Mouse (Mus musculus): ENCODE data around the gene Mettl23. TPM values are rescaled to one million over a fixed set of nuclear protein-coding genes. Genes with fewer than 3 reads are reported as not detected.

Gene Mettl23
- polyA plus RNA-seq (2016; fragmentation: Nextera tagmentation; extraction: Ambion mirVana), result 58.9 and 66.9 TPM in 2 replicates

- peaks cover 30% of the 10 kb centered on the region for H3K4me1 ChIP-seq
- under 1% methylated on average over 72 of the region's 72 CpGs for WGBS
Observed at GRCm38 (mm10) chr11:116843261-116844233, at the start of gene Mettl23, which contains the start of gene Jmjd6. Gene Mettl23 (plus strand): TSS chr11:116843278. Gene Jmjd6 (minus strand): TSS chr11:116843449.

GRCm38 (mm10) chr11:116799364-116799763, 43.7 kb upstream of the Mettl23 start:
- Histone ChIP-seq H3K27ac (no peak overlapping the region), H3K4me3 (no peak overlapping the region), H3K36me3 (no peaks in the 10 kb centered on the region), H3K9me3 (no peaks in the 10 kb centered on the region), H3K27me3 (ENCODE audit: insufficient read depth, poor library complexity, severe bottlenecking) (no peaks in the 10 kb centered on the region), H3K4me1 (0 out of 2 replicates have a peak, but pooled peaks cover 6% of the 10 kb centered on the region)
- WGBS, result 87% methylated on average over 5 of the region's 5 CpGs
- no peak for DNase-seq (ENCODE audit: low spot score)

More at GRCm38 (mm10) chr11:116843261-116844233, at the start of gene Mettl23, which contains the start of gene Jmjd6:
- peak within 1 kb of the TSS; percentile 96 for H3K27ac ChIP-seq
- H3K36me3 ChIP-seq, result peaks cover 54% of the 10 kb centered on the region
- H3K9me3 ChIP-seq, result no peaks in the 10 kb centered on the region
- H3K4me3 ChIP-seq, result peak within 1 kb of the TSS; percentile 73
- peak; percentile 99 for DNase-seq (ENCODE audit: low spot score)
- no peaks in the 10 kb centered on the region for H3K27me3 ChIP-seq (ENCODE audit: insufficient read depth, poor library complexity, severe bottlenecking)

DNA sequence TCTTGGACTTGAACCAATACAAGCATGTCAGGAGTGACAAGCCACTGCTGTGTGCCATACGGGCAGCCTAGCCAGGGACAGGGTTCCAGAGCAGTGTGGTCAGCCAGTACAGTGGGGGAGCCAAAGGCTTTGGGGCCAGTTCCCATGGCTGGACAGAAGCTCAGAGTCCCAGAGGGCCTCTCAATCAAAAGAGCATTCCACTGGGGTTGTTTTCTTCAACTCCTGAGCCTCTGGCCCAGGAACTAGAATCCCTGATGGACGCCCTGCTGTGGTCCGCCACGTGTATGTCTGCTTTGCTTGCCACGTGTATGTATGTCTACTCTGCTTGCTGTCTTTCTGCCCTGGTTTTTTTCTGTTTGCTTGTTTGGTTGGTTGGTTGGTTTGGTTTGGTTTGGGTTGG, 42.0 kb upstream of the Mettl23 start:
- Histone ChIP-seq H3K4me3 (no peak overlapping the region), H3K9me3 (no peaks in the 10 kb centered on the region), H3K27ac (no peak overlapping the region), H3K4me1 (0 out of 2 replicates have a peak, but pooled peaks cover 6% of the 10 kb centered on the region), H3K27me3 (ENCODE audit: insufficient read depth, poor library complexity, severe bottlenecking) (no peaks in the 10 kb centered on the region), H3K36me3 (no peaks in the 10 kb centered on the region)
- 70% methylated on average over 5 of the region's 5 CpGs for WGBS
- no peak for DNase-seq (ENCODE audit: low spot score)

- no peak overlapping the region for H3K4me3 ChIP-seq
- H3K9me3 ChIP-seq, result no peaks in the 10 kb centered on the region
- no peak overlapping the region for H3K27ac ChIP-seq
- WGBS, result 82% methylated on average over 5 of the region's 5 CpGs
- H3K4me1 ChIP-seq, result peaks cover 9% of the 10 kb centered on the region; the same call in 1 of the 2 replicates
- no peak for DNase-seq (ENCODE audit: low spot score)
- H3K36me3 ChIP-seq, result no peaks in the 10 kb centered on the region
- no peaks in the 10 kb centered on the region for H3K27me3 ChIP-seq (ENCODE audit: insufficient read depth, poor library complexity, severe bottlenecking)
Observed at GRCm38 (mm10) chr11:116802709-116803108, 40.4 kb upstream of the Mettl23 start.

DNA sequence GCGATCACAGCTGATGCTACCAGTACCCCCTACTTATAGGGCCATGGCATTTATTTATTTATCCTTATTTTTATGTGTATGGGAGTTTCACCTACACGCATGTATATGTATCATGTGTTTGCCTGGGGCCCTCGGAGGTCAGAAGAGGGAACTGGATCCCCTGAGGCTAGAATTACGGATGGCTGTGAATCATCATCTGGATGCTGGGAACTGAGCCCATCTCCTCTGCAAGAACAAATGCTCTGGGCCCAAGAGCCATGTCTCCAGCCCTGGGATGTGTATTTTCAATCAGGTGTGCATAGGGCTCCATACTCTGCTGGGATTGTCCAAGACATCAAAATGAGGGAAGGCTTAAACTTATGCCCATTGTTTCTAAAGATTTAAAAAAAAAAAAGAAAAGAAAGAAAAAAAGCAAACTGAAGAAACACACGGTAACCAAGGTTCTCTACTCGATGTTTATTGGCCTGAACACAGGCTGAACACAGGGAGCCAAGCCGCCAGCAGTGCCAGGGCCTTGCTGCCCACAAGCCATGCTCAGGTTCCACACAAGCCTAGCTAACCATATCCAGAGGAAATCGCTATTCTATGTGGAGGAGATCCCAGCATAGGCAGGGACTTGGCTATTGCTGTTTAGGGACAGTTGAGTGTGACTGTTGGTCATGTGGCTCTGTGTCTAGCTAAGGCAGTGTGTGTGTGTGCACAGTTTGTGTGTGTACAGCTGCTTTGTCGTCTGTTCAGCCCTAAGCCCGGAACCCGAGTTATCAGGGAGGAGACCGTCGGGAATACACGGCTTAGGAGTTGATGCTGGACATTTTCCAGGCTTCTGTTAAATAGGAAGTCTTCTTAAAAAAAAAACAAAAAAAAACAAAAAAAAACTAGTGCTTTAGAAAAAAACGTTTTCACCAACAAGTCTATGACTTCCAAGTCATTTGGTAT, 36.7 kb upstream of the Mettl23 start:
- no peak for DNase-seq (ENCODE audit: low spot score)
- H3K27me3 ChIP-seq (ENCODE audit: insufficient read depth, poor library complexity, severe bottlenecking), result peaks cover 12% of the 10 kb centered on the region
- peaks cover 21% of the 10 kb centered on the region for H3K4me1 ChIP-seq
- peaks cover 7% of the 10 kb centered on the region; the same call in 1 of the 2 replicates for H3K36me3 ChIP-seq
- peak overlapping the region; percentile 67; the same call in 1 of the 2 replicates for H3K27ac ChIP-seq
- WGBS, result 68% methylated on average over 15 of the region's 15 CpGs
- H3K4me3 ChIP-seq, result no peak overlapping the region
- no peaks in the 10 kb centered on the region for H3K9me3 ChIP-seq

GRCm38 (mm10) chr11:116807116-116807515, 36.0 kb upstream of the Mettl23 start:
- 59% methylated on average over 7 of the region's 7 CpGs for WGBS
- Histone ChIP-seq H3K27me3 (ENCODE audit: insufficient read depth, poor library complexity, severe bottlenecking) (peaks cover 12% of the 10 kb centered on the region), H3K36me3 (peaks cover 7% of the 10 kb centered on the region; the same call in 1 of the 2 replicates), H3K9me3 (no peaks in the 10 kb centered on the region), H3K4me3 (no peak overlapping the region), H3K4me1 (peaks cover 27% of the 10 kb centered on the region), H3K27ac (peak overlapping the region; percentile 76)
- no peak for DNase-seq (ENCODE audit: low spot score)

GRCm38 (mm10) chr11:116807526-116807925, 35.6 kb upstream of the Mettl23 start:
- Histone ChIP-seq H3K4me3 (no peak overlapping the region), H3K27me3 (ENCODE audit: insufficient read depth, poor library complexity, severe bottlenecking) (peaks cover 12% of the 10 kb centered on the region), H3K27ac (peak overlapping the region; percentile 76), H3K36me3 (peaks cover 7% of the 10 kb centered on the region; the same call in 1 of the 2 replicates), H3K9me3 (no peaks in the 10 kb centered on the region), H3K4me1 (peaks cover 31% of the 10 kb centered on the region)
- DNase-seq (ENCODE audit: low spot score), result no peak
- WGBS, result 67% methylated on average over 3 of the region's 3 CpGs

GRCm38 (mm10) chr11:116807938-116808606, 35.0 kb upstream of the Mettl23 start:
- H3K27ac ChIP-seq, result peak overlapping the region; percentile 76; the same call in 1 of the 2 replicates
- WGBS, result 26% methylated on average over 7 of the region's 7 CpGs

GRCm38 (mm10) chr11:116808811-116809395, 34.2 kb upstream of the Mettl23 start:
- H3K36me3 ChIP-seq, result peaks cover 7% of the 10 kb centered on the region; the same call in 1 of the 2 replicates
- no peak for DNase-seq (ENCODE audit: low spot score)
- peaks cover 12% of the 10 kb centered on the region for H3K27me3 ChIP-seq (ENCODE audit: insufficient read depth, poor library complexity, severe bottlenecking)
- H3K4me3 ChIP-seq, result no peak overlapping the region
- 70% methylated on average over 11 of the region's 11 CpGs for WGBS
- no peaks in the 10 kb centered on the region for H3K9me3 ChIP-seq
- H3K4me1 ChIP-seq, result peaks cover 45% of the 10 kb centered on the region
- H3K27ac ChIP-seq, result no peak overlapping the region

More at GRCm38 (mm10) chr11:116807938-116808606, 35.0 kb upstream of the Mettl23 start:
- peaks cover 7% of the 10 kb centered on the region; the same call in 1 of the 2 replicates for H3K36me3 ChIP-seq
- H3K27me3 ChIP-seq (ENCODE audit: insufficient read depth, poor library complexity, severe bottlenecking), result peaks cover 12% of the 10 kb centered on the region
- H3K4me3 ChIP-seq, result no peak overlapping the region
- H3K9me3 ChIP-seq, result no peaks in the 10 kb centered on the region
- DNase-seq (ENCODE audit: low spot score), result peak; percentile 93
- peaks cover 36% of the 10 kb centered on the region for H3K4me1 ChIP-seq

GRCm38 (mm10) chr11:116809520-116809919, 33.6 kb upstream of the Mettl23 start:
- WGBS, result 81% methylated on average over 8 of the region's 8 CpGs
- no peak for DNase-seq (ENCODE audit: low spot score)
- Histone ChIP-seq H3K27me3 (ENCODE audit: insufficient read depth, poor library complexity, severe bottlenecking) (peaks cover 12% of the 10 kb centered on the region), H3K4me1 (peaks cover 51% of the 10 kb centered on the region), H3K36me3 (peaks cover 7% of the 10 kb centered on the region; the same call in 1 of the 2 replicates), H3K9me3 (no peaks in the 10 kb centered on the region), H3K4me3 (no peak overlapping the region), H3K27ac (no peak overlapping the region)

DNA sequence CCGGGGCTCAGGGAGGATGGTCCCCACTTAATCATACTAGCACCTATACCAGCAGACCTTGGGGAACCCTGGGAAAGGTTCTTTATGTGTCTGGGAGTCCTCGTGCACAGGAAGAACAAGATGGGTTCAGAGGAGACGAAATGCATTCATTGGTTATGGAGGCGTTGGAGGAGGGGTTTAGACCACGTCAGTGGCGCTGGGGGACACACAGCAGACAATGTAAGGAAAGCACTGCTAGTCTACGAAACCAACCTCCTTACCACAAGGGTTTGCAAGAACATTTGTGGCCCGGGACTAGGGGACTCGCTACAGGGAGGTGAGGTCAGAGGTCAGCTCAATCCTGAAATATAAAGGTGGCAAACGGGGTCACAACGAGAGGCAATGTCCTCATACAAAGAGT, 32.5 kb upstream of the Mettl23 start:
- no peak overlapping the region for H3K4me3 ChIP-seq
- no peak for DNase-seq (ENCODE audit: low spot score)
- peaks cover 7% of the 10 kb centered on the region; the same call in 1 of the 2 replicates for H3K36me3 ChIP-seq
- no peak overlapping the region for H3K27ac ChIP-seq
- no peaks in the 10 kb centered on the region for H3K9me3 ChIP-seq
- H3K27me3 ChIP-seq (ENCODE audit: insufficient read depth, poor library complexity, severe bottlenecking), result peaks cover 12% of the 10 kb centered on the region
- WGBS, result 77% methylated on average over 11 of the region's 11 CpGs
- peaks cover 60% of the 10 kb centered on the region for H3K4me1 ChIP-seq
